Mouse (Mus musculus) left cerebral cortex, postnatal 36 days (tissue): ENCODE measurements around the gene Kng1. TPM values are rescaled to one million over a fixed set of nuclear protein-coding genes. Genes with fewer than 3 reads are reported as not detected.
"Not testable (repeated sequence)": the region's sequence is repeated elsewhere in the genome, so short reads cannot be mapped to it uniquely, and the experiment has no call there.

Experiments used
- DNase-seq, 2 experiments: peaks; one replicate each; pipeline ENCODE4 v3.0.0; 2021 to 2022; ENCODE audit warnings: low spot score in 2 of 2, mixed read lengths in 1 of 2
- intact Hi-C: fragments of 180-260 bp; cut with DNase I; formaldehyde crosslinking; loops from one replicate; pipeline ENCODE4 v1.15.1; 2025
- total RNA-seq, 2 experiments: library from RNA; stranded (reverse); gene quantifications; 2 replicates each; pipeline ENCODE4 v1.2.3; 2021

Gene Kng1
- total RNA-seq, 2 experiments from 2014 or later, result not detected

DNA sequence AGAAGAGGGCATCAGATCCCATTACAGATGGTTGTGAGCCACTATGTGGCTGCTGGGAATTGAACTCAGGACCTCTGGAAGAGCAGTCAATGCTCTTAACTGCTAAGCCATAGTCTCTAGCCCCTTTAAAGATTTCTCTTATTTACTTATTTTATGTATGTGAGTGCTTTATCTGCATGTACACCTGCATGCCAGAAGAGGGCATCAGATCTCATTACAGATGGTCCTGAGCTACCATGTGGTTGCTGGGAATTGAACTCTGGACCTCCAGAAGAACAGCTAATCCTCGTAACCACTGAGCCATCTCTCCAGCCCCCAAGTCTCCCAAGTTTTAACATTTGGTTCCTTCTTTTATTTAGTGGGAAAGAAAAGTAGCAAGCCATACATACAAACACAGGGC lies 30.8 kb downstream of the Kng1 start:
- not testable (repeated sequence) for DNase-seq
- intact Hi-C loops, result loop anchor here (2.0 kb wide), 1 partner anchor 46 kb away; no protein-coding TSS in a partner anchor

DNA sequence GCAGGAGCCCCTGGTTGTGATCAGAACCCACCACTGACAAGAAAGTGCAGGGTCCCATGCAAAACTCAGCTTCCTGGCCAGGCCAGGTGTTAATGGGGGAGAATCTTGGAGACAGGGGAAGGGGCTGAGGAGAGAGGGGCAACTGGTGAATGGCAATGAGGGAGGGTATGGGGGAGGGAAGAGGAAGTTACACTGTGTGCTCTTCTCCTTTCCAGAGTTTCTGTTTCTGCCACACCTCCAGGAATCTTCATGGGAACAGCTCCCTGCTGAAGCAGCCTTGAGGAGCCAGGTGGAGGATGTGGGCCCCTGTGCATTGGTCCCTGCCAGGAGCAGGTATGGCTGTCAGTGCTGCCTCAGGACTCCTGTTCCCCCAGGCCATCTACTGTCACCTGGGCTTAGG lies 33.7 kb downstream of the Kng1 start:
- intact Hi-C loops, DNase-seq: not testable (repeated sequence)

DNA sequence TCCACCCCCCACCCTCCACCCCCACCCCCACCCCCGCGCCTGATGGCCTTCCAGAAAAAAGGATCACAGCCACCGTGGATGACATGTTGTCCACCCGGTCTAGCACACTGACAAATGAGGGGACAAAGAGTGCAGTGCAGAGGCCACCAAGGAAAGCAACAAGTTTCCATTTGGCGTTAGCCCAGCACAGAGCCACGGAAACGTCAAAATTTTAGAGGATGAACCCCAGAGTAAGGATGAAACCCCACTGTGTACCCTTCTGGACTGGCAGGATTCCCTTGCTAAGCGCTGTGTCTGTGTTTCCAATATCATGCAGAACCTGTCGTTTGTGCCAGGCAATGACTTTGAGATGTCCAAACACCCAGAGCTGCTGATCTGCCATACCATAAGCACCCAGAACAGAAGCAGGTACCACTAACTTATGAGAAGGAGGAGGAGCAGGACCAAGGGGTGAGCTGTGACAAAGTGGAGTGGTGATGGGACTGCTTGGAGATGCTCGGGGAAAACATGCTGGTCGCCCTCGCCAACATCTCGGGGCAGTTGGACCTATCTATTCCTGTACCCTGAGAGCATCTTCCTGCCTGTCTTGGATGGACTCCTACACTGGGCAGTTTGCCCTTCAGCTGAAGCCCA lies 35.8 kb downstream of the Kng1 start:
- DNase-seq, result no peak
- intact Hi-C loops, result no loop called here

DNA sequence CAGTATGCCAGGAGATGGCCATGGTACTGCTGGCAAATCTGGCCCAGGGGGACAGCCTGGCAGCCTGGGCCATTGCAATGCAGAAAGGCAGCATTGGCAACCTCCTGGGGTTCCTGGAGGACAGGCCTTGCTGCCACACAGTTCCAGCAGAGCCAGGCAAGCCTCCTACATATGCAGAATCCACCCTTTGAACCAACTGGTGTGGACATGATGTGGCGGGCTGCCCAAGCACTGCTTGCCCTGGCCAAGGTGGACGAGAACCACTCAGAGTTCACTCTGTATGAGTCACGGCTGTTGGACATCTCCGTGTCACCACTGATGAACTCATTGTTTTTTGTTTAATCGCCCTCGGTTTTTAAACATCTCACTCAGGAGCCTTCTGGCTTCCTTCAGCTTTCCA lies 36.5 kb downstream of the Kng1 start:
- intact Hi-C loops, result no loop called here

DNA sequence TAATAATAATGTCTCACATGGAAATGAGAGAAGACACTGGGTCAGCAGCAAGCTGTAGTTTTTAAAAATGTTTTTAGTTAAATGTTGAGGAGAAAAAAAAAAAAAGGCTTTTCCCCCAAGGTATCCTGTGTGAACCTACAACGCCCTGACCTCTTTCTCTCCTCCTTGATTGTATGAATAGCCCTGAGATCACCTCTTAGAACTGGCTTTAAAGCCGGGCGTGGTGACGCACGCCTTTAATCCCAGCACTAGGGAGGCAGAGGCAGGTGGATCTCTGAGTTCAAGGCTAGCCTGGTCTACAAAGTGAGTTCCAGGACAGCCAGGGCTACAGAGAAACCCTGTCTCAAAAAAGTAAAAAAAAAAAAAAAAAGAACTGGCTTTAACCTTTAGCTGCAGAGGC lies 37.9 kb downstream of the Kng1 start:
- intact Hi-C loops, DNase-seq: not testable (repeated sequence)

More for the DNA sequence above, 36.5 kb downstream of the Kng1 start:
- DNase-seq, result no peak

DNA sequence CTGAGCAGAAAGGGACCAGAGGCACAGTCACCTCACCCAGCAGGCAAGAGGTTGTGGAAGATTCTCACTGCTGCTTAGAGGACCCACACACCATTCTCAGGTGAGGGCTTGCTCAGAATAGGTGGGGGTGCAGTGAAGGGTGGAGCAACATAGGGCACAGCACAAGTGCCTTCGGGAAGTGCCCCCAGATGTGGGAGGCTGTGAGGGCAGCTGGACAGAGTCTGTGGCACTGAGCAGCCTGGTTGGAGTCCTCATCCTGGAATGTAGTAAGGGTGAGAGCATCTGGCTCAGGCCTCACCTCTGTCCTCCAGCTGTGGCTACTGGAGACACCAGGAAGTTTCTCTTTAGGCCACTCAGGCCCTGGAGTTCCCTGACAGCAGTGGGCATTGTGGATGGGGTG lies 39.2 kb downstream of the Kng1 start:
- DNase-seq, intact Hi-C loops: not testable (repeated sequence)

DNA sequence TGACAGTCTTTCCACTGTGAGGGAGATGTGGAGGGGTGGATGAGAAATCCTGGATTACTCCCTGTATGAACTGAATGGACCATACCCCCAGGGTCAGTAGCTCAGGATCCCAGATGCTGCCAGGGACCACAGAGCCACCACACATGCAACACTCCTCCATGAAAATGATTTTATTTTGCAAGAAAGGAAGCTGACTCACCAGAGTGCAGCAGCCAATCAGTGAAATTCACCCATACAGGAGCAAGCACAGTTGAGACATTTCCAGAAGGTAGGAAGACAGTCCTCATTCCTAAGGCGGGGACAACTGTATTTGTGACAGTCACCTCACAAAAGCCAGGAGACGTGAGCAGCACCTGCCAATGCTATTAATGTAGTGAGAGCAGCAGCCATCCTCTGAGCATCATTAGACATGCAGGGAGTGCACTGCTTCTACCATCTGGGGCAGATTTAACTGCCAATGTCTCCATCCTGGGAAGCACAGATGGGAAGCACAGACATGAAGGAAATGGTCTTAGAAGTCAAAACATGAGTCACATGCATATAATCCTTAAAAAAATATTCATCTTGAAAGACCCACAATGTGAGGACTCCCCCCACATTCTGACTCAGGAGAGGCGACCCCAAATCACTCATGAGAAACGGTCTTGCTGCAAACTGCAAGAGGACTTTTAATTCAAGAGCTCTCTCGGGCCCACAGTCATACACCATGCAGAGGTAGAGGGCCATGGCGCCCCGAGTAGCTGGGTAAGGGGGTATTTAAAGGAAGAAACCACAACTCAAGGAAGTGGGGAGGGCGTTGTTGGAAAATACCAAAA lies 39.8 kb downstream of the Kng1 start:
- DNase-seq, result peak; percentile 13 to 17

DNA sequence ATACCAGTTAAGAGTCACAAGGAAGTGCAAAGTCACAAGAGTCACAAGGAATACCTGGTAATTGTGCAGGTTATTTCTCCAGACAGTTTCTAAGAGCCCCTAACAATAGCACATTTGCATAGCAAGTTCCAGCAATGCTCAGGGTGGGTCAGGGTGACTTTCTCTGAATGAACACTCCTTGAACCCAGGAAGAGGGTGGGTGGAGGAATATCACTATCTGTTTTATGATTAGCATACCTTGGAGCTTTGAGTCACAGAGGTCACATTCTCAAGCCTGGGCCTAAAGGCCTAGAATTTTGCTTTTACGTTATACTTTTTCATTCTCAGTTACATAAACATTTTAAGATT lies 40.4 kb downstream of the Kng1 start:
- DNase-seq, intact Hi-C loops: not testable (repeated sequence)

More for the DNA sequence above, 39.8 kb downstream of the Kng1 start:
- intact Hi-C loops, result not testable (repeated sequence)

DNA sequence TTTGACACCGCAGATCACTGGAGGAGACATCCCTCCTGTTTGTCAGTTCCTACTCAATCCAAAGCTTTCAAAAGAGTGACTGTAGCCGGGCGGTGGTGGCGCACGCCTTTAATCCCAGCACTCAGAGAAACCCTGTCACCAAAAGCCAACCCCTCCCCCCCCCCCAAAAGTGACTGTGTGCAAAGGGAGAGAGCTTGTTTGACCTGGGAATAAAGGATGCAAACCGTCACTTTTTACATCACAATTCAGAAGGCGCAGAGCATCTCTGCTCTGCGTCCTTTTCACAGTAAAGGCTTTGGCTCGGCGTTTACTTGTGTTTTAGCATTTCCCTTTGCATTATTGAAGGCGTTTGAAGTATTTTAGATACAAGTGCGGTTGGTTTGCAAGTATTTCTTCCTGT lies 42.0 kb downstream of the Kng1 start:
- intact Hi-C loops, result no loop called here
- no peak for DNase-seq

DNA sequence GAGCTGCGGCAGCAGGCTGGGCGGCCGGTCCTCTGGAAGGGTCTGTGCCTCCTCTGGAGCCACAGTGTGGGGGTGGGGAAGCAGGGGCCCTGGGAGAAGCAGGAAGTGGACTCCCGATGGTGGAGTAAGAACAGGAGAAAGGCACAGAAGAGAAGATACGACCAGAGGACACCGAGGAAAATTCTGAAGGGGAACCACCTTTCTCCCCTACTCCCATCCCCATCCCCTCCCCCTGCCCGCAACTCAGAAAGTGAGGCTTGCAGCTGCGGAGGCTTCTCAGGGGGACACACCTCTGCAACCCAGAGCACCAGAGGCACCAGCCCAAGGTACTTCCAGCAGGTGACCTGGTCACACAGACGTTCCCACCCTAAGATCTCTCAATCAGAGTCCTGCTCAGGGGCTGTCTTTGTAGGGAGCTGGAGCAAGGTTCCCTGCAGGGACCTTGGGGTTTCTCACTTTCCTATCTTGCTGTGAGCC lies 42.5 kb downstream of the Kng1 start:
- intact Hi-C loops, result no loop called here
- DNase-seq, result no peak

DNA sequence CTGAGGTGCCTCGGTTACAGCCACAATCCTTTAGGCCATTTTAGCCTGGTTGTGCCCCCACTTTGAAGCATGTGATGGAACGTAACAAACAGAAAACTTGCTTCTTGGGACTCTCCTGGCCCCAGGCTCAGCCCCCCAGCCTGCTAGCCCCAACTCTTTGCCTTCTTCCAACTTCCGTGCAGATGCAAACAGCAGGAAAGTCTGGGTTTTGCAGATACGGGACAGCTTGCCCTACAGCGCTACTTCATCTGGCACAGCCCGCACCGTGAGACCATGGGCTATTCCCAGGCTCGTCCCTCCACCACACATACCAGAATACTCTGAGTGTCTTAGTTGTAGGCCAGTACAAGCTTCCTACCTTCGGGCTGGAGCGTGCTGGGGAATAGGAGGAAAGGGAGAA lies 42.9 kb downstream of the Kng1 start:
- no peak for DNase-seq
- intact Hi-C loops, result no loop called here

DNA sequence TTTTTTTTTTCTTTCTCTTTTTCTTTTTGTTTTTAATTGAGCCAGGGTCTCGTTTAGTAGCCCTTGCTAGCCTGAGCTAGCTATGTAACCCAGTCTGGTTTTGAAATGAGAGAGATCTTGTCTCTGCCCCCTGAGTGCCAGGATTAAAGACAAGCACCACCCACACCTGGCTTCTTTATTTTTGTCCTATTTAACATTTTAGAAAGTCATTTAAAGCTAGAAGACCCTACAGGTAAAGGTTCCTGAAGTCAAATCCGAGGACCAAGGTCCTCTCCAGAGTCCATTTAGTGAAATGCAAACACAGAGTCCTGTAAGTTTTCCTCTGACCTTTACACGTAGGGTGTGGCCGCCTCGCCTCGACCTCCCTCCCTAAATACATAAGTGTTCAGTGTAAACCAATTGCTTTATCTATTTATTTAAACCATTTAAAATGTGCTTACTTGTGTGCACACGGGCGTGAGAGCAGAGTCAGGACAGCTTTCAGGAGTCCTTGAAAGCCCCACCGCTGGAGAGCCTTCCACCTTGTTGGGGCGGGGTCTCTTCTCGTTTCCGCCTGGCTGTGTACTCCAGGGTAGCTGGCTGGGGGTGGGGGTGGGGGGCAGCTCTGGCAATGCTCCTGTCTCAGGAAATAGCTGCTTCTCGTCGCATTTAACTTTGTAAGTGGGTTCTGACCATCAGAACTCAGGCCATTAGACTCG lies 44.8 kb downstream of the Kng1 start:
- no peak for DNase-seq
- intact Hi-C loops, result no loop called here

DNA sequence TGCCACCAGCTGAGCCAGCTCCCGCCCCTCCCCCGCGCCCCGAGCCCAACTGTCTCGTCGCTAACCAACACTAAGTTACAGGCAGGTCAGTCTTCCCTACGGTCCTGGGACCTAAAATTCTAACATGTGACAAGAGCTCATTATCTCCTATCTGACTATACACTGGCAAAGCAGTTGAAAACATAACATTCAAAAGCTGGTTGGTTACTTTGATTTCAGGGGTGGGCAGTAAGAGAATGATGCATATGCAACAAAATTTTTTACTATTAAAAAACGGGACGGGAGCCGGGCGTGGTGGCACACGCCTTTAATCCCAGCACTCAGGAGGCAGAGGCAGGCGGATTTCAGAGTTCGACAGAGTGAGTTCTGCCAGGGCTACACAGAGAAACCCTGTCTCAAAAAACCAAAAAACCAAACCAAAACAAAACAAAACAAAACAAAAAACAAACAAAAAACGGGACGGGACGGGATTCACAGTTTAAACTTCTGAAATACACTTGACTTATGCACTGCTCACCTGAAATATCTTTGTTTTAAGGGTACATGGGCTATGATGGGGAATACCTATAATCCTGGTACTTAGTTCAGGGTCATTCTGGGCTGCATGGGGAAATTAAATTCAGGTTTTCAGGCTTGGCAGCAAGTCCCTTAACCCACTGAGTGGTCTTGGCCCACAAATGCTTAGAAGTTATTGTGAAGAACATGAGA lies 45.5 kb downstream of the Kng1 start:
- intact Hi-C loops, result no loop called here
- DNase-seq, result no peak

DNA sequence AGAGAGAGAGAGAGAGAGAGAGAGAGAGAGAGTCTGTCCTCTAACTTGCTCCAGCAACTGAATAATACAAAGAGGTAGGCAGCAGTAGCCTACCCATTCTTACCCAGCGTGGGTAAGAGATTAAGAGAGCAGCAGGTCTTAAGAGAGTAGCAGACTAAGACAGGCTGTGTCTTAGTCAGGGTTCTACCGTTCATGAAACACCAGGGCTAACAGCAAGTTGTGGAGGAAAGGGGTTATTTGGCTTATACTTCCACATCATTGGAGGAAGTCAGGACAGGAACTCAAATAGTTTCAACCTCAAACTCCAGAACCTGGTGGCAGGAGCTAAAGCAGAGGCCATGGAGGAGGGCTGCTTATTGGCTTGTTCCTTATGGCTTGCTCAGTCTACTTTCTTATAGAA lies 46.2 kb downstream of the Kng1 start:
- intact Hi-C loops, result no loop called here
- DNase-seq, result no peak

DNA sequence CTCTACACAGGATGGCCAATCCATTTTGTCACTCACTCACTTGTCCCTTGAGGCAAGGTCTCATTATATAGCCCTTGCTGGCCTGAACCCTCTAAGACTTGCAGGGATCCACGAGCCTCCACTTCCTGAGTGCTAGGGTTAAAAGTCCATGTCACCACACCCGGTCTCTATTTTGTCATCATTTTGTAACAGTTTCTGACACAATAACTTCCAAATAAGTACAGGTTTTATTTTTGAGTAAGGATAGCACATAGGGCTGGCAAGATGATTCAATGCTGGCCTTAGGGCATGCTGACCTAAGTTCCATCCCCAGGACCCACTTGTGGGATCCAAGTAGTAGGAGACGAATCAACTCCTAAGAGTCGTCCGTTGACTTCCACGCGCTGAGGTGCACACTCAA lies 48.5 kb downstream of the Kng1 start:
- no peak for DNase-seq
- intact Hi-C loops, result loop anchor here (2.0 kb wide), 1 partner anchor 21 kb away; the partner anchor contains the start of gene Rfc4

DNA sequence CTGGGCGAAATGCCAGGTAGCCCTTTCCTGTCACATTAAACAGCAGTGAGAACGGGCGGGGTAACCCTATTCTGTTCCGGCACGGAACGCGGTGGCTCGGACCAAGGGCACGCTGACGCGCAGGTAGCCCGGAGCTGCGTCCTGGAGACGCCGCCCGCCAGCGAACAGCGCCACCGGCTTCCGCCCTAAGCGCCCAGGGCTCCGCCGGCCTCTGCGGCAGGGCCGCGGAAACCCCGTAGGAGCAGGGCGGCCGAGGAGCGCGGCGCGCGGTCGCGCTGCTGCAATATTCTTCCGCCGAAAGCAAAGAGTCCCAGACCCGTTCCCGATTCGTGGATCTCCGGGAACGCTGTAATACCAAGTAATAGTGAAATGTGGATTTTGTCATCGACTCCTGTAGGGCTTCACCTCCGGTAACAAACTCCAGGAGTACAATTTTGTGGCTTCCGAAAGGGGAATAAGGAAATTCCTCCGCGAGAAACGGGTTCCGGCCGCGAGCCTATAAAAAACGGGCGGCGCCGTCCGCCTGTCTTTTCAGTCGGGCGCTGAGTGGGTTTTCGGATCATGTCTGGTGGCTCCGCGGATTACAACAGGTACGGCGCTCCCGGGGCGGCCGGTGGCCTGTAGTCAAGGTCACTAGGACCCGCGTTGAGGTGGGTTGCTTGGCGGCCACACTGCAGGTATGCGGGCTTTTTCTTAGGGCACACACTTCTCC lies 49.7 kb downstream of the Kng1 start, which contains the start of gene Eif4a2:
Gene Eif4a2 (plus strand): TSS at position 214 of the 712 bp plus-strand sequence.
- peak; percentile 92 to 94 for DNase-seq
- intact Hi-C loops, result loop anchor here (2.0 kb wide), 1 partner anchor 19 kb away; the partner anchor contains the start of gene Rfc4

DNA sequence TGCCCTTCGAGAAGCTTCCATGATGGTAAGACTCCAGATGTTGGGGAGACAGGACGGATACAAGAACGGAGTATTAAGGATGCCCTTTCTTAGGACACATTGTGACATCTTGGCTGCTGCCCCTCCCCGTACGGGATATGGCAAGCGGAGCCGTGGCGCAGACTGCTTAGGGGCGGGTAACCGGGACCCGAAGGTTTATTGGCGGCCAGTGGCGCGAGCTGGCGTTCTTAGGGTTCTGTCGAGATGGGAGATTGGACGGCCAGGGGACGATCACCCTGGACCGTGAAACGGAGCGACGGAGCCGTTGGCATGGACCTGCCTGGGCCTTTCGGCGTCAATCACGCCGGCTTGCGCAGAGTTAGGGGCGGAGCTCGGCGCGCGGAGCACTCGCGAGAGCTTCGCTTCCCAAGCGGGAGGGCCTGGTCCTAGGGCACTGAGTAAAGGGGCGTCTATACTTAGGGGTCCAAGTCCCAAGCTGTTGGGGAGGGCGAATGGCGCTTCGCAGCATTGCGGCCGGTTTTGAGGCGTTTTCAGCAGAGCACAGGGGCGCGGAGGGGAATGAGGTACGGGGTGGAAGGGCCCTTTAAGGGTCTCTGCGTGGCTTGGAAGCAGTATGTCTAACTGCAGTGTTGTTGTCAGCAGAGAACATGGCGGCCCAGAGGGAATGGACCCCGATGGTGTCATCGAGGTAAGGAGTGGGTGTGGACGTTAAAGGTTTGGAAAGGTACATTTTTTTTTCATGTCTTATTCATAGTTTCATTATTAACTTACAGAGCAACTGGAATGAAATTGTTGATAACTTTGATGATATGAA lies 50.5 kb downstream of the Kng1 start:
- peak; percentile 85 for DNase-seq
- intact Hi-C loops, result loop anchor here (2.0 kb wide), 1 partner anchor 19 kb away; the partner anchor contains the start of gene Rfc4

DNA sequence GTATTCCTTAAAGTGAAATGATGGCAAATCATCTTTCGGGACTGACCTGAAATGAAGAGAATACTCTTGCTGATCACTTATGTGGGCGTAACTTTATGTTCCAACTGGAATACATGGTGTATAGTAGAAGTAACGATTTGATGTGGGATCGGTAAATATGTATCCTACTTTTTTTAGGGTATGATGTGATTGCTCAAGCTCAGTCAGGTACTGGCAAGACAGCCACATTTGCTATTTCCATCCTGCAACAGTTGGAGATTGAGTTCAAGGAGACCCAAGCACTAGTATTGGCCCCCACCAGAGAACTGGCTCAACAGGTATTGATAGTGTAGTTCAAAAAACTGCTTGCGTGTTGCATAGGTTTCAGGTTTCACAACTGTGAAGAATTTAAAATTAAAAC lies 51.3 kb downstream of the Kng1 start:
- intact Hi-C loops, result no loop called here
- no peak for DNase-seq
